Mouse (Mus musculus) erythroblast, adult 5-6 weeks (primary cell): Measurements from ENCODE around the gene Mgst1. TPM values are rescaled to one million over a fixed set of nuclear protein-coding genes. Genes with fewer than 3 reads are reported as not detected.

ENCODE experiments used
- total RNA-seq, 2 experiments: library from RNA; stranded (forward) in 1 of 2; stranded (reverse) in 1 of 2; fragments of 150-400 nt in 1 of 2; fragments of 200-764, 138-1000 nt in 1 of 2; gene quantifications; 2 replicates each; pipeline versions ENCODE4 v1.2.3 to v1.2.4; 2015 to 2017; ENCODE audit warnings: low replicate concordance in 2 of 2

Mgst1 gene
- total RNA-seq, 2 experiments from 2014 or later: 99.1 to 198 TPM

Other genes starting within 250 kb of the Mgst1 start
- not detected in 2 replicates for gene Slc15a5, start 60.4 kb upstream of the Mgst1 start, total RNA-seq (2015; ENCODE audit: low replicate concordance)
- not detected in 2 replicates for gene Slc15a5, start 60.4 kb upstream of the Mgst1 start, total RNA-seq (2017; ENCODE audit: low replicate concordance)